Mouse (Mus musculus): Measurements from ENCODE around the gene Ccnc. TPM values are rescaled to one million over a fixed set of nuclear protein-coding genes. Genes with fewer than 3 reads are reported as not detected.

Gene Ccnc
- 47.4 TPM in 2 replicates for polyA plus RNA-seq (2015; fragmentation: Nextera tagmentation; extraction: Ambion mirVana)

- Histone ChIP-seq H3K4me2 (peak within 1 kb of the TSS; percentile 76), H3K36me3 (peaks cover under 1% of the 10 kb centered on the region; the same call in 1 of the 2 replicates), H3K27ac (peak within 1 kb of the TSS; percentile 84), H3K9ac (peak within 1 kb of the TSS; percentile 85), H3K27me3 (no peaks in the 10 kb centered on the region), H3K4me3 (peak within 1 kb of the TSS; percentile 68), H3K4me1 (peaks cover 5% of the 10 kb centered on the region), H3K9me3 (no peaks in the 10 kb centered on the region)
- peak; percentile 97 for ATAC-seq (ENCODE audit: borderline replicate concordance, extremely low read depth, low FRiP score, low TSS enrichment)
- WGBS = under 1% methylated on average over 37 of the region's 37 CpGs
Measured at GRCm38 (mm10) chr4:21727615-21728165, at the start of gene Ccnc. Ccnc (plus strand) TSS chr4:21727701.

- Histone ChIP-seq H3K27ac (no peak overlapping the region), H3K27me3 (peaks cover 96% of the 10 kb centered on the region), H3K4me1 (peaks cover 13% of the 10 kb centered on the region), H3K9ac (no peak overlapping the region), H3K4me3 (peak overlapping the region; percentile 40), H3K4me2 (peak overlapping the region; percentile 71), H3K9me3 (no peaks in the 10 kb centered on the region), H3K36me3 (no peaks in the 10 kb centered on the region)
- ATAC-seq (ENCODE audit: borderline replicate concordance, extremely low read depth, low FRiP score, low TSS enrichment) = 0 out of 2 replicates have a peak, but pooled peaks have one; percentile 32
- 1% methylated on average over 84 of the region's 84 CpGs for WGBS
Measured at GRCm38 (mm10) chr4:21678101-21678974, 49.2 kb upstream of the Ccnc start.

GRCm38 (mm10) chr4:21678975-21679623 lies 48.4 kb upstream of the Ccnc start:
- Histone ChIP-seq H3K4me3 (peak overlapping the region; percentile 40), H3K9me3 (no peaks in the 10 kb centered on the region), H3K9ac (no peak overlapping the region), H3K27ac (no peak overlapping the region), H3K4me1 (peaks cover 13% of the 10 kb centered on the region), H3K27me3 (peaks cover 100% of the 10 kb centered on the region), H3K4me2 (peak overlapping the region; percentile 71), H3K36me3 (no peaks in the 10 kb centered on the region)
- peak; percentile 78; the same call in 1 of the 2 replicates for ATAC-seq (ENCODE audit: borderline replicate concordance, extremely low read depth, low FRiP score, low TSS enrichment)
- under 1% methylated on average over 63 of the region's 79 CpGs for WGBS

- WGBS = 2% methylated on average over 42 of the region's 42 CpGs
- Histone ChIP-seq H3K4me2 (peak overlapping the region; percentile 71), H3K27ac (no peak overlapping the region), H3K9me3 (no peaks in the 10 kb centered on the region), H3K27me3 (peaks cover 100% of the 10 kb centered on the region), H3K4me1 (peaks cover 13% of the 10 kb centered on the region), H3K4me3 (peak overlapping the region; percentile 40), H3K36me3 (no peaks in the 10 kb centered on the region), H3K9ac (no peak overlapping the region)
- ATAC-seq (ENCODE audit: borderline replicate concordance, extremely low read depth, low FRiP score, low TSS enrichment) = 0 out of 2 replicates have a peak, but pooled peaks have one; percentile 37
Measured at GRCm38 (mm10) chr4:21679624-21680480, 47.6 kb upstream of the Ccnc start.

- Histone ChIP-seq H3K9me3 (no peaks in the 10 kb centered on the region), H3K36me3 (no peaks in the 10 kb centered on the region)
- no peak for ATAC-seq (ENCODE audit: borderline replicate concordance, extremely low read depth, low FRiP score, low TSS enrichment)
Measured at GRCm38 (mm10) chr4:21680971-21681370, 46.5 kb upstream of the Ccnc start.

GRCm38 (mm10) chr4:21682421-21683150 lies 44.9 kb upstream of the Ccnc start:
- Histone ChIP-seq H3K4me2 (no peak overlapping the region), H3K27me3 (peaks cover 100% of the 10 kb centered on the region), H3K27ac (no peak overlapping the region), H3K36me3 (no peaks in the 10 kb centered on the region), H3K9me3 (no peaks in the 10 kb centered on the region), H3K4me3 (no peak overlapping the region), H3K9ac (no peak overlapping the region), H3K4me1 (peaks cover 13% of the 10 kb centered on the region)
- WGBS = 17% methylated on average over 10 of the region's 10 CpGs
- ATAC-seq (ENCODE audit: borderline replicate concordance, extremely low read depth, low FRiP score, low TSS enrichment) = no peak

More at GRCm38 (mm10) chr4:21680971-21681370, 46.5 kb upstream of the Ccnc start:
- Histone ChIP-seq H3K27ac (no peak overlapping the region), H3K4me2 (no peak overlapping the region), H3K4me3 (no peak overlapping the region), H3K27me3 (peaks cover 100% of the 10 kb centered on the region), H3K4me1 (peaks cover 13% of the 10 kb centered on the region), H3K9ac (no peak overlapping the region)
- WGBS = 4% methylated on average over 10 of the region's 10 CpGs

- Histone ChIP-seq H3K4me2 (no peak overlapping the region), H3K27ac (no peak overlapping the region), H3K4me3 (no peak overlapping the region), H3K27me3 (peaks cover 100% of the 10 kb centered on the region), H3K9ac (no peak overlapping the region), H3K9me3 (no peaks in the 10 kb centered on the region), H3K4me1 (peaks cover 10% of the 10 kb centered on the region; the same call in 1 of the 2 replicates), H3K36me3 (no peaks in the 10 kb centered on the region)
- ATAC-seq (ENCODE audit: borderline replicate concordance, extremely low read depth, low FRiP score, low TSS enrichment) = no peak
- 3% methylated on average over 14 of the region's 14 CpGs for WGBS
Measured at GRCm38 (mm10) chr4:21684341-21684970, 43.0 kb upstream of the Ccnc start.

- ATAC-seq (ENCODE audit: borderline replicate concordance, extremely low read depth, low FRiP score, low TSS enrichment) = no peak
- Histone ChIP-seq H3K9me3 (no peaks in the 10 kb centered on the region), H3K4me3 (no peak within 1 kb of the TSS), H3K27me3 (peaks cover 100% of the 10 kb centered on the region), H3K27ac (no peak within 1 kb of the TSS), H3K4me1 (peaks cover 10% of the 10 kb centered on the region; the same call in 1 of the 2 replicates), H3K9ac (no peak within 1 kb of the TSS), H3K36me3 (no peaks in the 10 kb centered on the region), H3K4me2 (no peak within 1 kb of the TSS)
- WGBS = under 1% methylated on average over 38 of the region's 38 CpGs
Measured at GRCm38 (mm10) chr4:21685595-21686091, 41.9 kb upstream of the Ccnc start, which contains the start of gene Prdm13. Prdm13 (minus strand) TSS chr4:21685963.

GRCm38 (mm10) chr4:21686416-21686815 lies 41.1 kb upstream of the Ccnc start:
- Histone ChIP-seq H3K4me3 (no peak overlapping the region), H3K4me2 (no peak overlapping the region), H3K36me3 (no peaks in the 10 kb centered on the region), H3K4me1 (peaks cover 10% of the 10 kb centered on the region; the same call in 1 of the 2 replicates), H3K9me3 (no peaks in the 10 kb centered on the region), H3K27ac (no peak overlapping the region), H3K9ac (no peak overlapping the region), H3K27me3 (peaks cover 100% of the 10 kb centered on the region)
- ATAC-seq (ENCODE audit: borderline replicate concordance, extremely low read depth, low FRiP score, low TSS enrichment) = no peak
- WGBS = 4% methylated on average over 11 of the region's 11 CpGs

- H3K4me3 ChIP-seq = no peak overlapping the region
- 1% methylated on average over 5 of the region's 5 CpGs for WGBS
- no peaks in the 10 kb centered on the region for H3K9me3 ChIP-seq
- H3K4me2 ChIP-seq = no peak overlapping the region
- no peak for ATAC-seq (ENCODE audit: borderline replicate concordance, extremely low read depth, low FRiP score, low TSS enrichment)
- no peaks in the 10 kb centered on the region for H3K36me3 ChIP-seq
- peaks cover 100% of the 10 kb centered on the region for H3K27me3 ChIP-seq
- peaks cover 10% of the 10 kb centered on the region; the same call in 1 of the 2 replicates for H3K4me1 ChIP-seq
- no peak overlapping the region for H3K9ac ChIP-seq
- no peak overlapping the region for H3K27ac ChIP-seq
Measured at GRCm38 (mm10) chr4:21686934-21687333, 40.6 kb upstream of the Ccnc start.
